Mouse (Mus musculus) ES-E14 (cell line): Measurements from ENCODE around the gene Gtf2a2.

Experiments
- CHD2 ChIP-seq: IDR thresholded peaks from 2 replicates; pipeline ENCODE4 v1.6.1; 2014; ENCODE audit warnings: mild to moderate bottlenecking, low read depth, low read length, inconsistent platforms
- HCFC1 ChIP-seq: IDR thresholded peaks from 2 replicates; pipeline ENCODE4 v1.6.1; 2012; ENCODE audit warnings: low read length, inconsistent platforms, borderline replicate concordance; ENCODE audit not compliant: insufficient read depth
- MAFK ChIP-seq: IDR thresholded peaks from 2 replicates; pipeline ENCODE4 v1.6.1; 2014; ENCODE audit warnings: mild to moderate bottlenecking, low read depth, low read length, inconsistent platforms; ENCODE audit not compliant: insufficient read depth

DNA sequence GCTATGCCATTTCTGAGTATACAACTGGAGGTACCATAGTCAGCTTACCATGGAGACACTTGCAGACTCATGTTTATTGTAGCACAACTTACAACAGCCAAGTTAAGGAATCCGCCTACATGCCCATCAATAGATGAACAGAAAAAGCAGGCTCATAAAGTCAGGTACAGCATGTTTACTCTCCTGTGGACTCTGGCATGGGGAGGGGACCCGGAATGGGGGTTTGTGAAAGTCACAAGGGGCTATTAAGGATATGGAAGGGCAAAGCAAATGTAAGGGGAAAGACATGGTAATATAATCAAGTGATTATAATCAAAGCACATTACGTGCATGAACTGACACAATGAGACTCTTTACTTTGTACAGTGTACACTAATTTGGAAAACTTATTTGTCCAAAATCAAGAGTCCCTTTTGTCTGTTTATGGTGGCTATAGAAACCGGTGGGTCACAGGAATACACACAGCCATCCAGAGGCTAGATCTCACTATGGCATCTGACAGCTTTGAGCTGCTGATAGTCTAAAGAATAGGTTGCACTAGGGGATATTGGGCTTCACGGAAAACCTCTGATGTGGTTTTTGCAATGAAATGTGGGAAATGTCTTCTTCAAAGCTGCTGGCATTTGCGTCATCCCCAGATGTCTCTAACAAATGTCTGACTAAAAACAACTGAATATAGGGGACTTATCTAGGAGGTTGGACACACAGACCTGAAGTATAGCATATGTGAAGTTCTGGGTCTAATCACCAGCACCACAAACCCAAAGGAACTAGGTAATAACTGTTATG is 27.4 kb downstream of the Gtf2a2 start:
- TF ChIP-seq CHD2 (no peak), MAFK (no peak), HCFC1 (no peak)
